Mouse (Mus musculus) retina, postnatal 7 days (tissue): ENCODE measurements around the gene Slc15a2.
A peak's percentile ranks its signal among the peaks of the same experiment; 100 is the strongest.

Source experiments
- DNase-seq: peaks from one replicate; pipeline ENCODE4 v3.0.0-alpha.2; 2012; ENCODE audit warnings: low read depth, low spot score

Gene Slc15a2

DNA sequence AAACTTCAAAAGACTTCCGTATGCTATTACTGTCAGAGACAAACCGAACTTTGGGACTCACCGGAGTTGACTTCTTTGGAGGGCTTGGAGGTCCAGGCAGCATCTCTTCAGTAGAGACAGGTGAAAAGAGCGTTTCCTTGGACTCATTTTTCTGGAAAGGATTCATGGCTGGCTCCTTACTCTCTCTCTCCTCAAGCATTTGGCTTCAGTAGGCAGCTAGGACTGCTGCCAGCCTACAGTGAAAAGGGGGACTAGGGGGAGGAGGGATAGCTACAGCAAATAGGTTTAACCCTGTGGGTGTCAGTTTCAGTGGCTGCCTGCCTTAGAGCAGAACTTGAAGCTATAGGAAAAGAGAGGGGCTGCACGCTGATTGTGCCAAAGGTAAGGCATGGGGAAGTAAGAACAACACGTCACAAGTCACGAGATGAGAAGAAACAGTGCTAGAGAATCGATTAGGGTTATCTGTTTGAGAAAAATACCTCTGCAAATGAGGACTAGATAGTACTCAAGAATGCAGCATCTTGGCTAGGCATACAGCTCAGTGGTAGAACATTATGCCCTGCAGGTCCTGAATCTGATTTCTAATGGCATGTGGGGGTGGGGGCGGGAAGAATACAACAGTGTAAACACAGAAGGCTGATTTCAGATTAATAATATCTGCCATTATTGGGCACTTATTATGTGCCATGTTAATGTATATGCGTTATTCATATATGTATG, at the start of gene Slc15a2:
Slc15a2 (minus strand) TSS at position 369 of the 720 bp plus-strand sequence.
- DNase-seq, result peak; percentile 11

DNA sequence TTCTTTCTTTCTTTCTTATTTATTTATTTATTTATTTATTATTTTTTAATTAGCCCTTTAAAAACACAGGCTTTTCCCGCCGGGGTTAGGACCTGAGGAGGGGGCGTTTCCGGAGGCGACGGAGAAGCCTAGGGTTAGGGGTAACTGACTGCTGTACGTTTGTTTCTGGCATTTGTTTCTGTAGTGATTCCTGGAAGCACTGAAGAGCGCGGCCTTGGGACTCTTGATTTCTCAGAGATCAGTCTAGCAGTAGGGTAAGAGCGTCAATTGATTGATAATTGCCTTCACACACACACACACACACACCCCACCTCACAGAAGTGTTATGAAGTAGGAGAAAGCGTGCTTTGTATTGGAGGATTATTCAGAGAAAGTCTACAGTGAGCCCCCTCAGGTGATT, 44.1 kb upstream of the Slc15a2 start:
- DNase-seq, result no peak

DNA sequence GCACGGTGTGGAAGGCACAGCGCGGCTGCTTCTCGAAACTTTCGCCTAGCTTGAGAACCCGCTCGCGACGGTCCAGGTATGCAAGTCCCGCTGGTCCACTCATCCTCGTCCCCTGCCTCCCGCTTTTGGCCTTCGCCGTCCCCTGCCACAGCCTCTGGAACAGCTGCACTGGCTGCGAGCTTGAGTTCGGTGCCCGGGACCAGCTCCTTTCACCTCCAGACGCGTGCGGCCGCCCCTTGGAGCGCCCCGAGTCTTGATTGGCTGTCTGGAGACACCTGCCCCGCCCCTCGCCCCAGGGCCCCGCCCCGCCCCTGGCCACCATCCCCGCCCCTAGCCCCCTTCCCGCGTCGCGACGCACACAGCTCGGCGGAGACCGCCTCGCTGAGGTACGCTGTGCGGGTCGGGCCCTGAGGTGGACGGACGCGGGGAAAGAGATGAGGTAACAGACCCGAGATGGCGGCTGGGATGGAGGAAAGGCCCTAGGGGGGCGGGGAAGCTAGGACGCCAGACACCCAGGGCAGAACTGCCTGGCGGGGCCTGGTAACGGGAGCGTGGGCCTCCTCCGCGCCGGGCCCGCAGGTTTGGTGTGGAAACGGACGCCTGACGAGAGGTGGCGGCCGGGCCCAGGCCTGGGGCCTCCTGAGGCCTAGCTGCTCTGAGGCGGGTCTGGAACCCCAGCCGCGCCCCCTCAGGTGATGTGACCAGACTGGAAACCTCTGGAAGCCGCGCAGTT, 43.5 kb upstream of the Slc15a2 start, which contains the start of gene Iqcb1:
Iqcb1 (plus strand) TSS at position 332 of the 733 bp plus-strand sequence.
- DNase-seq, result peak; percentile 61

DNA sequence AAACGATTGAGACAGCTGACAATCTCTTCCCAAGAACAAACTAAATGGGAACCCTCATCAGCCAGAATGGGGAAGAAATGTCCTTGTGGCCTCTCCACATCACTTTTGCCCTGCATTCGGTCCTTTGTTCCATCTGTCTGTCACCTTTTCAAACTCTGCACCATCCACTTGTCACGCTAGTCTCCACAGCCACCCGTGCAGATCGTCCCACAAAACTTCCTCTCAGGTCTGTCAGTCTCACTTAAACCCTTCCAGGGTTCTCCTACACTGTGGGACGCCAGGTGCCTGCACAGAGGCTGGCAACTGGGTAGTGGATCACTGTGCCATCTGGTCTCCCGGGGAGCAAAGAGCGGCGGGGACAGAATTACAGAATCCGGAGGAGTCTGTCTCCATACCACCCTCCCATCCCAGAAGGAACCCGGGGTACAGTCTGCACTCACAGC, 42.9 kb upstream of the Slc15a2 start:
- no peak for DNase-seq

DNA sequence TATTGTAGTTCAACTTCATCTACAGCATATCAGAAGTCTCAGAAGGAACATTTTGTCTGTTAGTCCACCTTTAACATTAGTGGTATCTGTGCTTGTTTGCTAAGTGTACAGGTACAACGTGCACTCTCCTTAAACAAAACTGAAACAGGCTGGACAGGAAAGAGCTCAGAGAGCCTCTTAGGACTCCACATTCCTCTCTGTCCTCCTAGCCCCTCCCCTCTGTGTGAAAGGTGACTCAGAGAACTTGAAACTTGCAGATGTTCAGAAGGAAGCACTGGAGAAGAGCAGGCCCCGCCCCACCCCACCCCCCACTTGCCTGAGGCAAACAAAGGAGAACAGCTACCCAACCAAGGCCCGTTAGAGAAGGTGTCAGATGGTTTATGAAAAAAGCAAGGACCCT, 36.7 kb upstream of the Slc15a2 start:
- DNase-seq, result no peak

DNA sequence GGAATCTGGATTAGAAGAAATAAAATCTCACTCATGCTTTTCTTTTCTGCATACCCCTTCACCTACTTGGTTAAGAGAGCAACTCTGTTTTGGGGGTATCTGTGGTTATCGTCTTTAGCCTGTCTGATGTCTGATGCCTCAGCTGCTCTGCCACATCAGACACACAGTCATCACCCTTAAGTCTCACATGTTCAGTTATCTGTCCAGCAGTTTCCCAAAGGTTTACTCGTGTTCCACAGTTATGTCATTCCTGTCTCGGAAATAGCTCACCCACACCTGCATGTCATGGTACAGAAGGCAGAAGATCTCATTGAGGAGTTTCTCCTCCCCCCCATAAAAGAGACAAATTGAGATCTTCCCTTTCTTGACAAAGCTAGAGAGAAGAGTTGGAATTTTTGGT, 36.0 kb upstream of the Slc15a2 start:
- no peak for DNase-seq

DNA sequence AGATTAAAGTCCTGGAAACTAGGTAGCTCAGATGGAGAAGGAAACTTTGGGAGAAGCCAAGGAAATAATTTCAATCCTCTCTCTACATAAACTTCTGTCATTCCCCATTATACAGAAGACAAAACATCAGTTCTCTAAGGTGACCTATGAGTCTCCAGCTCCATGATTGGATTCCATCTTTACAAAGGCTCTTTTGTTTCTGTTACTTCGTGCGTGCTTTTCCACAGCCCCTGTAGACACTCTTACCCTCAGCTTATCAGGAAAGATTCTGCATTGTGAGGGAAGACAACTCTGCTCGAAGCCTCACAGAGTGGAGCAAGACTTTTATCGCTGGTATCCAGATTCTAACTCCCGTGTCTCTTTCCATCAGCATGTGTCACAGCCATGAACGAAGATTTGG, 35.3 kb upstream of the Slc15a2 start:
- no peak for DNase-seq

DNA sequence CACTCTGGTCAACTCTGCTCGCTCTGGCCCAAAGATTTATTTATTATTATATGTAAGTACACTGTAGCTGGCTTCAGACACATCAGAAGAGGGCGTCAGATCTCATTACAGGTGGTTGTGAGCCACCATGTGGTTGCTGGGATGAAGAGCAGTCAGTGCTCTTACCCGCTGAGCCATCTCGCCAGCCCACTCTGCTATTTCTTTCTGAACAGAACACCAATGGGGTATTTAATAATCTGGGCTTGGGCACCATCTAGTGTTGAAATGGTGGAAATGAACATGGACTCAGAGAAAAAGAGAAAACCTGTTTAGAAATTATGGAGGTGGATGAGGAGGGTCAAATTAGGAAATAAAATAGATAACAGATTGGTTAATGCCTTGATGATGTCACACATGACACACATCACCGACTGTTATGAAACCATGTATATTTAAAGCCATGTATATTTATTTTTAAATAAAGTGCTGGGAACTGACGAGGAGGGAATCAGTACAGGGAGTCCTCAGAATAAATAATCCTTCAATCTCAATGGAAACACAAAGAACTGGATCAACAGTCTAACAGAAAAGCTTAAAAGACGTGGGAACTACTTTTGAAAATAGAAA, 32.7 kb upstream of the Slc15a2 start:
- peak; percentile 75 for DNase-seq

DNA sequence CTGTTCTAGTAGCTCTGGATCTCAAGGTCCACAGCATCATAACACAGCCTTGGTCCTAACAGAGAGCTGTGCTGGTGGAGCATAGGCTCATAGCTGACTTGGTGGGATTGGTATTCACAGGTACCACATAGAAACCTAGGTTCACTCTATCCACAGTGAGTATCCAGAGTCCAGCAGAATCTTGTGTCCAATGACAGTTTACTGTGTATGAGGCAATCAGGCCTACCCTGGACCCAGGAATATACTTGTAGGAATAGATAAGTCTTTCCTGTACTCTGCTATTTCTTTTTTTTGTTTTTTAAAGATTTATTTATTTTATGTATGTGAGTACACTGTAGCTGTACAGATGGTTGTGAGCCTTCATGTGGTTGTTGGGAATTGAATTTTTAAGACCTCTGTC, 32.2 kb upstream of the Slc15a2 start:
- DNase-seq, result no peak

DNA sequence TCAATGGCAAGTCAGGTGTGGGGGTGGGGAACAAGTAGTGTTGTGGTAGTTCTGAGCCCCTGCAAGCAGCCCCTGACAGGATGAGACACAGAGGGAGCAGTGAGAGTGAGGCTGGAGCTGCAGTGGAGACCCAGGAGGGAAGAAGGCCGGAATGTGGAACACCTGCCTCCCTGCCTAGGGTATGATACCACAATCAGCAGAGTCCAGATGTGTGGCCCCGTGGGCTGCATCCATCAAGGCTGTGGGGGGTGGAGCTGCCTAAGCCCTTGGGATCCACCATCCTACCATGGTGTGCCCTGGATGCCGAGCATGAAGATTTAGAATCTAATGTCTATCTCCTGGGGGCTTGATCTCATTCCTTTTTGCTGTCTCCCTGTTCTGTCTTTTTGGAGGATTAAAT, 28.9 kb upstream of the Slc15a2 start:
- no peak for DNase-seq

DNA sequence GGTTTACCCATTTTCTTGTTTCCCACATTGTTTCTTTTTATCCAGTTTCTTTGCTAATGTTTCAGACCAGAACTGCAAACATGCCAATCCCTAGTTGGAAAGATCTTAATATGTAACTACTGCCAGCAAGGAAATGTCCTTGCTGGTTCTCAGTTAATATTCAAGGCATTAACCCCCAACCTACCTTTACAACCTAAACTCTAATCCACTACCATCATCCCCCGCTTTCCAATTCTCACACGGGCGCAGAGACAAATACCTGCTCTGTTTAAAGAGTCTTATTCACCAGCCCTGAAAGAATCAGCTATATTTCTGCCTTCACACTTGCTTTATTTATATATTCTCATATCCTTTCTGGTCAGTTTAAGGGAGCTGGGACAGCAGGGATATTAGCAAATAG, 23.9 kb upstream of the Slc15a2 start:
- DNase-seq, result no peak

DNA sequence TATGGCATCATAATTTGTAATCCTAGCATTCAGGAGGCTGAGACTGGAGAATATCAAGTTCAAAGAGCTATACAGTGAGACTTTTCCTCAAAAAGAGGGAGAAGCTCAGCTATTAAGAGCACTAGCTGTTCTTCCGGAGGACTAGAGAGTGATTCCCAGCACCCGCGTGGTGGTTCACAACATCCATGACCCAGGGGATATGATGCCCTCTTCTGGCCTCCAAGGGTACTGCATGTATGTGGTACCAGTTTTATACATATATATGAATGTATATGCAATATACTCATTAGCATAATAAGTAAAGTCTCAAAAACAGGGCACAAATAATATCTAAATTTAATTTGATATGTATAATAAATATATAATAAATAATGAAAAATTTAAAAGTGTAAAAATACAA, 17.6 kb upstream of the Slc15a2 start:
- no peak for DNase-seq

DNA sequence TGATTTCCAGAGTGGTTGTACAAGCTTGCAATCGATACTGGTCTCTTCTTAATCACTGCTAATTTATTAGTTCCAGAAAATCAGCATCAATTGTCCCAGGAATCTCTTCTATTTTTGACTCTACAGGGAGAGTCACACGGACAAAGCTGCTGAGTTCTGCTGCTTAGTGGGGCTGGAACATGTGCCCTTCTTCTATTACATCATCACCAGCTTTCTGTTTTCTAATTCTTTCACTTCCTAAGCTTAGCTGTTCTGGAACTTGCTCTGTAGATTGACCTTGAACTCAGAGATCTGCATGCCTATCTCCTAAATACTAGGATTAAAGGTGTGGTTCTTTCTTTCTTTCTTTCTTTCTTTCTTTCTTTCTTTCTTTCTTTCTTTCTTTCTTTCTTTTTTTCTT, 13.6 kb upstream of the Slc15a2 start:
- no peak for DNase-seq

DNA sequence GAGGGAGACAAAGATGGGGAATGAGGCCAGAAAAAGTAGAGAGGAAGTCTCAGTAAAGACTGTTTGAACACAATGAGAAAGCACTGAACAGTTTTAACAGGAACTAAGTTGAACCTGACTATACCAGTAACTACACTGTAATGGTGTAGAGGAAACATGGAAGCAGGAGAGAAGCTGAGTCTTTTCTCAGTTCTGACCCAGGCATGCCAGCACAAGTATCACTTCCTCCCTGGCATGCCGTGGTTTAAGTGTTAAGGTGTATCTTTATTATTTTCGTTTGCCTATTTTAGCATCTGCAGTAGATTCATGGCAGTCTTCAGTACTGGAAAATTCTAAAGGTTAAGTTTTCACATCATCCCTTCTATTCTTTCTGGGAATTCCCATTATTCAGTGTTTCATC, 10.2 kb upstream of the Slc15a2 start:
- DNase-seq, result no peak

DNA sequence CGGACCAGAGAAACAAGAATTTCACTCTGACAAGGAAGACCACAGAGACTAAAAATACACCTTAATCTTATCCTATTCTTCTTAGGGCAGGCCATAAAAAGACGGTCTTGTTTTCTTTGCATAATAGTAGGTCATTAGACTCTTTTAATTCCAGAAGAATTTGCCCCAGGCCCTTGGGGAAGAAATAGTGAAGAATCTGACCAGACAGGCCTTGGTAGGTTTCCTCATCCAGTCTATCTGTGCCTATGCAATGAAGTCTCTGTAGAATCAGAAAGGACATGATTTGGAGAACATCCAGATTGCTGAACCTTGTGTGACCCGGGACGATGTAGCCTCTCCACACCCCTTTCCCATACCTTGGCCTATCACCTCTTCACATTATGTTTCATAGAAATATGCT, 5.4 kb upstream of the Slc15a2 start:
- DNase-seq, result no peak

DNA sequence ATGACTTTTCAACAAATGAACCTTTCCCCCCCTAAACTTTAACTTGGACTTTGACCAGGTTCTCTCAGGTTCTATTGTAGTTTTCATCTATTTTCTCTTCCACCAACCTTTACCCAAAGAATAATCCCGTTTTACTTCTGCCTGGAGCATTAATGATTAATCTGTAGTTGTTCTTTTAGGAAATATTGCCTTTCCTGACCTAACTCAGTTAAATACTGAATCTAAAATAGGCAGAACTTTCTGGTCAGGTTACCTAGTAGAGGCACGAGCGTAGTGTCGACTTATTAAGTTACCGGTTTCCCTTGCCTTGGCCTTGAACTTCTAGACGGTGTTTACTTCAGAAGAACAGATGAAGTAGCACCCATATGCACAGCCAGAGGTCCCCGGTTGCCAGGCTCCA, 1.7 kb upstream of the Slc15a2 start:
- DNase-seq, result no peak

DNA sequence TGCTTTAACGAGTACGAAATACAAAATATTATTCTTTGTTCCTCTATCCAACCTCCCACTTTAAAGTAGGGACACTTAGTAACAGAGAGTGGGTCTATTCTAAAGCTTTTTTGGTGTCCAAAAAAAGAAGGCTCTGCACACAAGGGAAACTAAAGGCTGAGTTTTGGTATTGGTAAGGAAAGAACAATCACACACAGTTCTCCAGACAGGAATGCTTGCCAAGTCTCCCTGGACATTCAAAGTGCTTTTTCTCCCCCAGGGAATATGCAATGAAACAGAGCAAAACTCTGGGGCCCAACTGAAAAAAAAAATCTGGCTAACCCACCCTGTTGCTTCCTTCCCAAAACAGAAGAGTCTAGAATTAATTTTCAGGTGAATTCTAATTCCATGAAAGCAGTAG, 616 bp downstream of the Slc15a2 start:
- DNase-seq, result no peak

DNA sequence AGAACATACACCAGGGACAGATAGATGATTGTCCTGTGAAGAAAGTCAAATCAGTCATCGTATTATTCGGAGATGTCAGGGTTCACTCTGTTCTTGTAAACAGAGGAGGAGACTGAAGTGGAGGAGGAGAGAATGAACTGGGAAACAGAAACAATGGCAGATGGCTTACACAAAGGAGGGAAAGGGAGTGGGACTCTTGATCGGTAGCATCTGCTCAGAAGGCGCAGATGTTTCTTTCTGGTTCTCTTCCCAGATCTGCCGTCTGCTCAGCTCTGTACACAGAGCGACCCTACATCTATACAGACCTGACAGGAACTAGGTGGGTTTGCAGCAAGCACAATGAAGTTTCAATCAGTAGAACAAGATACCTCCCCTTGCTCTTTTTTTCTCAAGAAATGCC, 9.1 kb downstream of the Slc15a2 start:
- no peak for DNase-seq

DNA sequence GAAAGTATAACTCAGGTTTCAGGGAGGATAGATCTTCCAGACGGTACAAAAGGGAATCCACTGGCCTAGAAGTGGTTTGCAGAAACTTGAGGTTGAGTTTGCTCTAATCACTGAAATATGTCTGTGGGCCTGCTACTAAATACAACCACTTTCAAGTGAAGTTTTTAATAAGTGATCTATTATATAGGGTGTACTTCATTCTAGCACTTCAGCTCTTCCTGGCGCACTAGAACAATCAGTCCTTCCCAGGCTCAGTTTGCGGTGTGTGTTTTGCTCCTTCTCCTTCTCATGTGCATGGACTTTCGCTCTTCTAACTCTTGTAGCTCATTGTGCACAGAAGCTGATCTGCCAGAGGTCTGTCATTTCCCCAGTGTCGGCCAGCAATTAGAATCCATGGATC, 11.8 kb downstream of the Slc15a2 start:
- no peak for DNase-seq

DNA sequence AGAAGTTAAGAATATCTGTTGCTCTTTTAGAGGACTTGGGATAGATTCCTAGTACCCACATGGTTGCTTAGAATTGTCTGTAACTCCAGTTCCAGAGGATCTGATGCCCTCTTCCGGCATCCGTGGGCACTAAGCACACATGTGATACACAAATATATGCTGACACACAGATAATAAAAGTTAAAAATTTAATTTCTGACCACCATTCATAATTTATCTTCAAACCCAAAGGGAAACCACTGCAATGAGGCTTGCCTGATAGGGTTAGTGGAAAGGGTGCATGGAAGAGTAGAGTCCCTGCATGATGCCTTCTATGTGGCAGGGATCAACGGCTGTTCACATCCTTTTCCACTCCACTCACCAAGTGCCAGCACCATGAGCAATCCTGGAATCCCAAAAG, 13.1 kb downstream of the Slc15a2 start:
- no peak for DNase-seq

DNA sequence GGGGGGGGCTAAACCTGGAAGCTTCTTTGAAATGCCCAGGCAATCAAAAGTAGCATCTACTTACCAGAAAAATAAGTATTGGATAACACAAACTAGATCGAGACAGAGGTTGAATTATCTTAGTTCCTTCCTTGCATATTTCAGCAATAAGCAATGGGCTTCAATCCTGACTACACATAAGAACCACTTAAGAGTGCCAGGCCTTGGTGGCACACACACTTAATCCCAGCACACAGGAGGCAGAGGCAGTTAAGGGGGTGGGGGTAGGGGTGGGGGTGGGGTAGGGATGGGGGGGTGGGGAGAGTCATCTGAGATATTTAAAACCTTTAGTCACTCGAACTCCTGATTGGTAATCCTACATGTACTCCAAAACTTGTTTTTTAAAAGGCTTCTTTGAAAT, 13.5 kb downstream of the Slc15a2 start:
- DNase-seq, result no peak

DNA sequence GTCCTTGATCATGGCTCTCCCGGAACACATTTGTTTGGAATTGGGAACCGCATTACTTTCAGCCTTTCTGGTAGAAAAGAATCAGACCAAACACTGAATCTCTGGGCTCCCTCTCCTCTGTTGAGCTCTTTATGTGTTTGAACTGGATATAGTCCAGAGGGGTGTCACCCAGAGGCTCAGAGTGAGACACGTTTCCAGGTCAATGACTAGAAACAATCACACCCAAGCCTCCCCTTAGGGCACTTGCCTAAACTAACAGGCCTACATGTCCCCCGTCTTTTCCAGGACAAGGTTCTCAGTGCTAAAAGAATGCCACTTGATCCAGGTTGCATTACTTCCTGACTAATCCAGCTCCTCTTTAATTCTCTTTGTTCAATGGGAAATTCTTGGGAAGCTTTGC, 13.9 kb downstream of the Slc15a2 start:
- DNase-seq, result no peak
